Mouse (Mus musculus) forebrain, embryonic 13.5 days (tissue): ENCODE data around the gene Gpr155. TPM values are rescaled to one million over a fixed set of nuclear protein-coding genes. Genes with fewer than 3 reads are reported as not detected.
A peak's percentile ranks its signal among the peaks of the same experiment; 100 is the strongest.

Source experiments
- ATAC-seq: fragments of 200-750 bp; cut with Nextera tagmentation; 2 replicates; pipeline ENCODE4 v1.8.0; 2017
- H3K27ac ChIP-seq: fragments of 300-500 bp; sonication (generic); 2 replicates; pipeline ENCODE4 v1.5.1; 2015; ENCODE audit warnings: inconsistent platforms, mild to moderate bottlenecking, moderate library complexity
- H3K27me3 ChIP-seq: fragments of 300-500 bp; sonication (generic); 2 replicates; pipeline ENCODE4 v1.6.1; 2015; ENCODE audit warnings: mild to moderate bottlenecking, inconsistent platforms
- H3K36me3 ChIP-seq: fragments of 300-500 bp; sonication (generic); 2 replicates; pipeline ENCODE4 v1.6.1; 2015; ENCODE audit warnings: mild to moderate bottlenecking, inconsistent platforms; ENCODE audit not compliant: poor library complexity, severe bottlenecking
- H3K4me1 ChIP-seq: fragments of 300-500 bp; sonication (generic); 2 replicates; pipeline ENCODE4 v1.6.1; 2015; ENCODE audit warnings: inconsistent platforms
- H3K4me2 ChIP-seq: fragments of 300-500 bp; sonication (generic); 2 replicates; pipeline ENCODE4 v1.6.1; 2015; ENCODE audit warnings: inconsistent platforms, mild to moderate bottlenecking, moderate library complexity
- H3K4me3 ChIP-seq: fragments of 300-500 bp; sonication (generic); 2 replicates; pipeline ENCODE4 v1.5.1; 2015; ENCODE audit warnings: mild to moderate bottlenecking, inconsistent platforms
- H3K9ac ChIP-seq: fragments of 300-500 bp; sonication (generic); 2 replicates; pipeline ENCODE4 v1.6.1; 2015; ENCODE audit warnings: mild to moderate bottlenecking, inconsistent platforms
- H3K9me3 ChIP-seq: fragments of 300-500 bp; sonication (generic); replicated peaks from 2 replicates; pipeline ENCODE4 v1.6.1; 2016; ENCODE audit warnings: inconsistent platforms
- WGBS: fragments of 180-500 bp; shearing (Covaris S2); methylation state at CpG from one replicate; pipeline ENCODE4 v1.1.7; 2015; 5-methylcytosine and 5-hydroxymethylcytosine counted together
- polyA plus RNA-seq: library from polyadenylated mRNA; unstranded; fragments of >200 nt; fragmentation: Nextera tagmentation; extraction: Ambion mirVana; gene quantifications from 2 replicates; pipeline ENCODE4 v1.2.1, GENCODE M21; 2015

The Gpr155 gene
- polyA plus RNA-seq, 1 experiment from 2014 or later = 7.2 TPM

- 1% methylated on average over 64 of the region's 64 CpGs for WGBS
- peak within 1 kb of the TSS; percentile 74 for H3K9ac ChIP-seq
- H3K4me1 ChIP-seq = peaks cover 14% of the 10 kb centered on the region
- H3K27ac ChIP-seq = peak within 1 kb of the TSS; percentile 78
- no peaks in the 10 kb centered on the region for H3K9me3 ChIP-seq
- peak within 1 kb of the TSS; percentile 82 for H3K4me3 ChIP-seq
- H3K36me3 ChIP-seq = peaks cover 18% of the 10 kb centered on the region
- peak; percentile 98 for ATAC-seq
- H3K27me3 ChIP-seq = no peaks in the 10 kb centered on the region
- H3K4me2 ChIP-seq = peak within 1 kb of the TSS; percentile 78
Measured at GRCm38 (mm10) chr2:73312152-73313116, 73.9 kb downstream of the Gpr155 start, which contains the start of the genes Scrn3 and Cir1. Scrn3 (plus strand) TSS chr2:73312601. Cir1 (minus strand) TSS chr2:73312701.

- Histone ChIP-seq H3K27ac (no peak overlapping the region), H3K27me3 (no peaks in the 10 kb centered on the region), H3K4me3 (no peak overlapping the region), H3K9me3 (no peaks in the 10 kb centered on the region), H3K36me3 (peaks cover 58% of the 10 kb centered on the region), H3K4me1 (peaks cover 2% of the 10 kb centered on the region), H3K4me2 (no peak overlapping the region), H3K9ac (no peak overlapping the region)
- WGBS = 87% methylated on average over 7 of the region's 7 CpGs
- ATAC-seq = no peak
Measured at GRCm38 (mm10) chr2:73306006-73306405, 80.4 kb downstream of the Gpr155 start.

GRCm38 (mm10) chr2:73304506-73304905 is 81.9 kb downstream of the Gpr155 start:
- Histone ChIP-seq H3K9ac (no peak overlapping the region), H3K36me3 (peaks cover 60% of the 10 kb centered on the region), H3K9me3 (no peaks in the 10 kb centered on the region), H3K27me3 (no peaks in the 10 kb centered on the region), H3K27ac (no peak overlapping the region), H3K4me1 (no peaks in the 10 kb centered on the region), H3K4me2 (no peak overlapping the region), H3K4me3 (no peak overlapping the region)
- ATAC-seq = no peak
- 88% methylated on average over 5 of the region's 5 CpGs for WGBS

- Histone ChIP-seq H3K4me1 (no peaks in the 10 kb centered on the region), H3K9me3 (no peaks in the 10 kb centered on the region), H3K4me2 (no peak overlapping the region), H3K27me3 (no peaks in the 10 kb centered on the region), H3K36me3 (peaks cover 52% of the 10 kb centered on the region), H3K27ac (no peak overlapping the region), H3K9ac (no peak overlapping the region), H3K4me3 (no peak overlapping the region)
- ATAC-seq = no peak
- WGBS = 94% methylated on average over 9 of the region's 9 CpGs
Measured at GRCm38 (mm10) chr2:73302722-73303121, 83.7 kb downstream of the Gpr155 start.

GRCm38 (mm10) chr2:73301979-73302378 is 84.4 kb downstream of the Gpr155 start:
- ATAC-seq = no peak
- Histone ChIP-seq H3K9ac (no peak overlapping the region), H3K36me3 (peaks cover 49% of the 10 kb centered on the region)

GRCm38 (mm10) chr2:73298841-73299240 is 87.5 kb downstream of the Gpr155 start:
- WGBS = 28% methylated on average over 3 of the region's 3 CpGs

More at GRCm38 (mm10) chr2:73301979-73302378, 84.4 kb downstream of the Gpr155 start:
- no peak overlapping the region for H3K4me3 ChIP-seq
- WGBS = 83% methylated on average over 1 of the region's 1 CpGs
- no peak overlapping the region for H3K27ac ChIP-seq
- no peaks in the 10 kb centered on the region for H3K4me1 ChIP-seq
- H3K4me2 ChIP-seq = no peak overlapping the region
- H3K27me3 ChIP-seq = no peaks in the 10 kb centered on the region
- H3K9me3 ChIP-seq = no peaks in the 10 kb centered on the region

GRCm38 (mm10) chr2:73298154-73298553 is 88.2 kb downstream of the Gpr155 start:
- no peak for ATAC-seq
- no peak overlapping the region for H3K27ac ChIP-seq
- H3K27me3 ChIP-seq = no peaks in the 10 kb centered on the region
- no peak overlapping the region for H3K4me2 ChIP-seq
- no peaks in the 10 kb centered on the region for H3K4me1 ChIP-seq
- H3K9me3 ChIP-seq = no peaks in the 10 kb centered on the region
- 79% methylated on average over 7 of the region's 7 CpGs for WGBS
- peaks cover 28% of the 10 kb centered on the region for H3K36me3 ChIP-seq
- no peak overlapping the region for H3K9ac ChIP-seq
- no peak overlapping the region for H3K4me3 ChIP-seq

More at GRCm38 (mm10) chr2:73298841-73299240, 87.5 kb downstream of the Gpr155 start:
- Histone ChIP-seq H3K27me3 (no peaks in the 10 kb centered on the region), H3K9me3 (no peaks in the 10 kb centered on the region), H3K36me3 (peaks cover 31% of the 10 kb centered on the region), H3K4me2 (no peak overlapping the region), H3K27ac (no peak overlapping the region), H3K4me3 (no peak overlapping the region), H3K4me1 (no peaks in the 10 kb centered on the region), H3K9ac (no peak overlapping the region)
- ATAC-seq = no peak

GRCm38 (mm10) chr2:73295023-73295422 is 91.3 kb downstream of the Gpr155 start:
- Histone ChIP-seq H3K4me1 (no peaks in the 10 kb centered on the region), H3K36me3 (peaks cover 31% of the 10 kb centered on the region), H3K9ac (no peak overlapping the region), H3K9me3 (no peaks in the 10 kb centered on the region), H3K4me3 (no peak overlapping the region), H3K4me2 (no peak overlapping the region), H3K27me3 (no peaks in the 10 kb centered on the region), H3K27ac (no peak overlapping the region)
- ATAC-seq = no peak
- 84% methylated on average over 7 of the region's 7 CpGs for WGBS

Other genes with a start within 250 kb of the Gpr155 start
- gene Ola1, start 167.6 kb downstream of the Gpr155 start, polyA plus RNA-seq = 104 and 115 TPM in 2 replicates
- gene Sp9, start 114.6 kb downstream of the Gpr155 start, polyA plus RNA-seq = 10.6 and 15.4 TPM in 2 replicates
- 9.5 and 10.5 TPM in 2 replicates for gene Scrn3, start 74.0 kb downstream of the Gpr155 start, polyA plus RNA-seq
- 26.9 and 30.2 TPM in 2 replicates for gene Cir1, start 73.9 kb downstream of the Gpr155 start, polyA plus RNA-seq
- gene Wipf1, start 143.2 kb upstream of the Gpr155 start, polyA plus RNA-seq = 2.4 and 2.8 TPM in 2 replicates
- gene Chrna1, start 193.8 kb upstream of the Gpr155 start, polyA plus RNA-seq = 0.11 and 0.27 TPM in 2 replicates